Mouse (Mus musculus) E14TG2a.4 (cell line): Measurements from ENCODE around the gene Axin1.

Experiments
- H3K27me3 ChIP-seq: 2 replicates; pipeline ENCODE4 v1.6.1; 2014; ENCODE audit warnings: low read length, control low read depth; ENCODE audit not compliant: insufficient read depth
- H3K36me3 ChIP-seq: 2 replicates; pipeline ENCODE4 v1.6.1; 2014; ENCODE audit warnings: low read length, control low read depth; ENCODE audit not compliant: insufficient read depth
- H3K4me1 ChIP-seq: replicated peaks from 2 replicates; pipeline ENCODE4 v1.6.1; 2014; ENCODE audit warnings: low read depth, low read length, control low read depth
- H3K4me3 ChIP-seq: replicated peaks from 2 replicates; pipeline ENCODE4 v1.5.1; 2014; ENCODE audit warnings: mild to moderate bottlenecking, low read length
- H3K9me3 ChIP-seq: 2 replicates; pipeline ENCODE4 v1.6.1; 2014; ENCODE audit warnings: low read length, control low read depth
- CTCF ChIP-seq: conservative IDR thresholded peaks from 2 replicates; pipeline ENCODE4 v1.5.1; 2014; ENCODE audit warnings: low read length
- NANOG ChIP-seq: IDR thresholded peaks from 2 replicates; pipeline ENCODE4 v1.6.1; 2014; ENCODE audit warnings: borderline replicate concordance, low read length, mixed read lengths
- POU5F1 ChIP-seq: IDR thresholded peaks from 2 replicates; pipeline ENCODE4 v1.6.1; 2014; ENCODE audit warnings: low read length, borderline replicate concordance

Gene Axin1

DNA sequence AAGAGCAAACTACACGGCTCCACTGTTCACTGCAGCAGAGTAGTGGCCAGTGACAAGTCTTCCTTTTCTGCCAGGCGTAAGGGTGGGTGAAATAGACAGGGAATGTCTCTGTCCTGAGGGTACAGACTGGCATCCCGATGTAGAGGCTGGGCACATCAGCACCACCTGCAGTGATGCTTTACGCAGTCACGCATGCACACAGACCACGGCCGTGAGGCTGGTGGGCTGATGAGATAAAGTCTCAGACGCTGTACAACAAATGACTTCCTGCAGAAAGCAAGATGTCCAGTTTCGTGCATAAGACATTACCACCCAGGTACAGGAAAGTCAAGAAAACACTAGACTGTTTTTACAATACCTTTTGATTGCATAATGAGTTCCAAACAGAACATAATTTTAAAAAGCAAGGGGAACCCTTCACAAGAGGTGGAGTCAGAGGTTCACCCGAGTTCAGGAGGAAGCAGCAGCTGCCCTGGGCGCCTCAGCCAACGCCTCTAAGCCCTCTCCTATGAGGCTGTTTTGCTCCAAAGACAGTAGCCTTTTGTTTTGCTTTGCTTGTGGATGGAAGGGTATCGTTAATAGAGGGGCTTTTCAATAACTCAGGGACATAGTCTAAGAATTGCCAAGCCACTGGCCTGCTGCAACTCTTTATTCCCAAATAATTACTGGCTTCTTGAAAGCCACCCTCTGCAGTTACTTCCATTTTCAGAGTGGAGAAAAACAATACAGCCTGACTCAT lies 96.8 kb downstream of the Axin1 start:
- TF ChIP-seq CTCF, result no peak
- TF ChIP-seq POU5F1, result no peak
- TF ChIP-seq NANOG, result no peak
- no peaks in the 10 kb centered on the region for H3K27me3 ChIP-seq
- H3K36me3 ChIP-seq, result no peaks in the 10 kb centered on the region
- H3K4me1 ChIP-seq, result peaks cover 30% of the 10 kb centered on the region
- H3K9me3 ChIP-seq, result no peaks in the 10 kb centered on the region
- H3K4me3 ChIP-seq, result no peak overlapping the region

DNA sequence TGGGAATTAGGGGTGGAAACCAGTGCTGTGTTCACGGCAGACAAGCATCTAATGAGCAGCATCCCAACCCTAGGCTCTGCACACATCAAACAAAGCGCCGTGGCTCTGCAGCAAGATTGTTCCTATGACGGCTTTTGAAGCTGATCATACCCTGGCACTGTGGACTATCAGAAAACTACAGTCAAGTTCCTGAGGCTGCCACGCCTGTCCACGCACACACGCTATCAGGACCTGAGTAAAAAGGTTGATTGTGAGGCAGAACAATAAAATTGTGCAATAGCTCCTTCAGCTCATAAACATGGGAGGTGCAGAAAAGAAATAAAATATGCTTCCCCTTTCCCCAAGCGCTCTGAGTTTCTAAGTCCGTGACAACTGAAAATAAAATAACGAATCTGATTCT lies 99.2 kb downstream of the Axin1 start:
- Histone ChIP-seq H3K36me3 (no peaks in the 10 kb centered on the region), H3K4me1 (peaks cover 38% of the 10 kb centered on the region), H3K9me3 (no peaks in the 10 kb centered on the region), H3K27me3 (no peaks in the 10 kb centered on the region), H3K4me3 (no peak overlapping the region)
- TF ChIP-seq POU5F1 (no peak), NANOG (no peak), CTCF (no peak)

DNA sequence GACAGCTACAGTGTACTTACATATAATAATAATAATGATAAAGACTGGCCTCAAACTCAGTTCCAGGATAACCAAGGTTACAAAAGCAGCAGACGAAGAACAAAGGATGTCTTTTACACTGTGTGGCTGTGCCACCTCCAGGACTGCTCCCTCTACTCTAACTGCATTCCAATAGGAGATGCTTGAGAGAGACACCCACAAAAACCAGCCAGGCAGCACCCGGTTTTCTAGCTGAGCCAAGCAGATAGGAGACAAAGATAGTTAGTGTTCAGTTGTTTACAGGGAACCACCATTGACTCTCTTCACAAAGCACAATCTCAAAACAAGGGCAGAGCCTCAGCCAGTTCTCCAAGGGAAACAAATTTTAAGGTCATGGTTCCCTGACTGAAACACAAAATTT lies 101.1 kb downstream of the Axin1 start:
- H3K4me3 ChIP-seq, result no peak overlapping the region

DNA sequence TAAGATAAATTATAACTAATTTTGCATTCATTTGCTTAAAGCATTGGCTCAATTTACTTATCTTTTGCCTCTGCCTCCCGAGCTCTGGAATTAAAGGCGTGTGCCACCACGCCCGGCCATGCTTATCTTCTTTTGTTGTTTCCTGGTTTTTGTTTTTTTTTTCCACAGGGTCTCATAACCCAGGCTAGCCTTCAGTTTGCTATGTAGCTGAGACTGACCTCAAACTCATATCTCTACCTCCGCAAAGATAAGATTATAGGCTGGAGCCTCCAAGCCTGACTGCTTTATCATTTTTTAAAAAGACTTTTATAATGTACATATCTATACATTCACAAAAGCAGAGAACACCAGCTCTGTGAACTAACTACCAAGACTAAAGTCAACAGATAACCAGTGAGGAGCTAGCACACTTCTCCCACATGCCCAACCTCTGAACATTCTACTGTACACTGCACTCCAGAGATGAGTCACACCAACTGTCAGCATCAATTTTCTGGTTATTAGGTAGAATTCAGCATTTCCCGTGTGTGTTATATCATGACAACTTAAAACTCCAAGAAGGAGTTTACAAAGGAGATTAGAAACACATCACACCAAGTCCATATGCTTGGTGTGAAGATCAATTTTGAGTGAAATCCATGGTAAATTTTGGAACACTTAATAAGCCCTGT lies 101.8 kb downstream of the Axin1 start:
- Histone ChIP-seq H3K36me3 (no peaks in the 10 kb centered on the region), H3K4me3 (no peak overlapping the region), H3K4me1 (peaks cover 48% of the 10 kb centered on the region), H3K9me3 (no peaks in the 10 kb centered on the region), H3K27me3 (no peaks in the 10 kb centered on the region)
- TF ChIP-seq POU5F1, result no peak
- no peak for TF ChIP-seq CTCF
- TF ChIP-seq NANOG, result no peak

More for the DNA sequence above, 101.1 kb downstream of the Axin1 start:
- TF ChIP-seq NANOG, result no peak
- no peak for TF ChIP-seq CTCF
- TF ChIP-seq POU5F1, result no peak
- no peaks in the 10 kb centered on the region for H3K9me3 ChIP-seq
- H3K36me3 ChIP-seq, result no peaks in the 10 kb centered on the region
- H3K4me1 ChIP-seq, result peaks cover 43% of the 10 kb centered on the region
- H3K27me3 ChIP-seq, result no peaks in the 10 kb centered on the region

DNA sequence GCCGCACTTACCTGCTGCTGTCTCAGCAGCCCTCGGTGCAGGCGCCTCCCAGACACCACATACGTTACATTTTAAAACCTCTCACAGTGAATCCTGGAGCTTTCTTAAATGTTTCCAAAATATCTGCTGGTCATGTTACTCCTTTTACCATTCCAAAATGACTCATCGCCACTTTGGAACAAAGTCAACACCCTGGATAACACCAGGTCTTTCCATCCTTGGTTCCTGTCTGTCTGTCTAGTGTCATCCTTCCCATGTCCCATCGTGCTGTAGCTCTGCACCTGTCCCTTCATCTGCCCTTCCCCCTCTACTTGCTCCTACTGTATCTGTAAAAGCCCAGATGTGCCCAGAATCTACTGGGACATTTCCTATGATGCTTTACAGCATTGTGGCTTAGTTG lies 102.5 kb downstream of the Axin1 start:
- H3K27me3 ChIP-seq, result no peaks in the 10 kb centered on the region
- no peak overlapping the region for H3K4me3 ChIP-seq
- no peaks in the 10 kb centered on the region for H3K9me3 ChIP-seq
- H3K4me1 ChIP-seq, result peaks cover 47% of the 10 kb centered on the region
- TF ChIP-seq NANOG (no peak), POU5F1 (no peak), CTCF (no peak)
- H3K36me3 ChIP-seq, result no peaks in the 10 kb centered on the region

DNA sequence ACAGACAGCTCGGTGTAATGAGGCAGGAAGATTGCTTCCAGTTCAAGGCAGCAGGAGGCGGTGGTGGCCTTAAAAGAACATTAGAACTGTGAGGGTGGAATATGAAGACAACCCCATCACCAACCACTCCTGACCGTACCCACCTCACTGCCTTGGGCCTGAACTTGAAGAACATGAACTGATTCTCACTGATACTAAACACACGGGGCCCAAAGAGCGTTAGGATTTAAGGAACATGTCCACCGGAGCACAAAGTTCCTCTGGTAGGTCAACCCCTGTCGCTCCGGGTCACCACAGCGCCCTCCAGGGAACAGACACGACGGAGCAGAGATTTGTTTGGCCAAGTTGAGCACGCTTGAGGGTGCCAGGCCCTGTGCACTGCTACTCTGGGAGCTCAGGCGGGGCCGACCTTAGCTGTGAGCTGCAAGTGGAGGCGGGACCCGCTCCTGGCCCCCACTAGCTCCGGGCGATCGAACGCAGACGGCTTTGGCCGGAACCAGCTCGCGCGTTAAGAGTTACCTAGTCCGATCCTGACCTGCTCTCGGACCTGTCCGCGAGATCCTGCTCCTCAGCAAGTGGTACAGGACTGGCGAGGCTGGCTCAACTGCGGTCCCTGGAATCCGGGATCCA lies 105.1 kb downstream of the Axin1 start:
- H3K36me3 ChIP-seq, result no peaks in the 10 kb centered on the region
- H3K4me1 ChIP-seq, result peaks cover 44% of the 10 kb centered on the region
- peak overlapping the region; percentile 89 for H3K4me3 ChIP-seq
- TF ChIP-seq CTCF (peak; percentile 15), POU5F1 (no peak), NANOG (no peak)
- H3K9me3 ChIP-seq, result no peaks in the 10 kb centered on the region
- H3K27me3 ChIP-seq, result no peaks in the 10 kb centered on the region

DNA sequence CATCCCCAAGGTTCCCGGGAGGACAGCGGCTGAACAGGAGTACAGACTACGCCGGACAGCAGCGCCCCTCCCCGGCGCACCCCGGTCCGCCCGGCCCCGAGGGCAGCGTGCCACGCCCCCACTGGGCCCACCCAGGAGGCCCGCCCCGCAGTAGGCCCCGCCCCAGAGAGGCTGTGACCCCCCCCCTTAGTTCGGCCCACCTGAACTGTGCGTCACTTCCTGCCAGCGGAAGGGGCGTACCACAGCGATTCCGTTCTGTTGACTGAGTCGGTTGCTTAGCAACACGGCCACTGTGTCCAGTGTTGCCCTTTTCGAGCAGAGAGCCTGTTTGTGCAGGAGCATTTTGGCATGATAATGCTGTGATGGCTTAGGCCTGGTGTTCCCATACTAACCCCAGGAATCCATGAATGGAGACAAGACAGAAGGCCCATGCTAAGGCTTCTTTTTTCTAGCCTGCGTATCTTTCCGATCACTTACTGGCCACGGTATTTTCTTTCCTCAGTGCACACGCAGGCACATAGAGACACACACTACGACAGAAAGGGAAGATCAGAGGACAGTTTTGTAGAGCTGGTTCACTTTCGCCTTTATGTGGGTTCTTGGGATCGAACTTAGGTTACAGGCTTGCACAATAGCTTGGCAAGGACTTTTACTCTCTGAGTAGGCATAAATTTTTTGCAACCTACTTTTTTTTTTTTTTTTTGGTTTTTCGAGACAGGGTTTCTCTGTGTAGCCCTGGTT lies 105.8 kb downstream of the Axin1 start, which contains the start of gene Fam234a:
Gene Fam234a (minus strand): TSS at position 142 of the 741 bp plus-strand sequence.
- Histone ChIP-seq H3K4me3 (peak within 1 kb of the TSS; percentile 89), H3K4me1 (peaks cover 44% of the 10 kb centered on the region), H3K9me3 (no peaks in the 10 kb centered on the region), H3K27me3 (no peaks in the 10 kb centered on the region), H3K36me3 (no peaks in the 10 kb centered on the region)
- TF ChIP-seq CTCF (no peak), POU5F1 (no peak), NANOG (no peak)
